Mouse (Mus musculus): ENCODE measurements around the gene Mcm2. TPM values are rescaled to one million over a fixed set of nuclear protein-coding genes. Genes with fewer than 3 reads are reported as not detected.
A peak's percentile ranks its signal among the peaks of the same experiment; 100 is the strongest.

Gene Mcm2
- total RNA-seq, 4 experiments from 2014 or later: 5.9 to 9.6 (median 7.8) TPM

GRCm38 (mm10) chr6:88850034-88850433 lies 48.5 kb downstream of the Mcm2 start:
- peak; percentile 49 to 54 for DNase-seq (ENCODE audit: low spot score in 2 of 2)

GRCm38 (mm10) chr6:88849270-88849669 lies 49.3 kb downstream of the Mcm2 start:
- no peak for DNase-seq (ENCODE audit: low spot score in 2 of 2)

- DNase-seq (ENCODE audit: low spot score in 2 of 2): no peak
These were observed 51.0 kb downstream of the Mcm2 start for GRCm38 (mm10) chr6:88847571-88847970.

GRCm38 (mm10) chr6:88844901-88845565 lies 53.5 kb downstream of the Mcm2 start:
- no peak for DNase-seq (ENCODE audit: low spot score in 2 of 2)

GRCm38 (mm10) chr6:88843781-88844725 lies 54.5 kb downstream of the Mcm2 start:
- no peak for DNase-seq (ENCODE audit: low spot score in 2 of 2)

GRCm38 (mm10) chr6:88843241-88843640 lies 55.3 kb downstream of the Mcm2 start:
- DNase-seq (ENCODE audit: low spot score in 2 of 2): no peak

- peak in 1 of 2 experiments; percentile 48 for DNase-seq (ENCODE audit: low spot score in 2 of 2)
These were observed 55.8 kb downstream of the Mcm2 start for GRCm38 (mm10) chr6:88842731-88843151.

- DNase-seq (ENCODE audit: low spot score in 2 of 2): peak; percentile 100
These were observed 56.5 kb downstream of the Mcm2 start, which contains the start of gene Abtb1 for GRCm38 (mm10) chr6:88841781-88842689. Gene Abtb1, minus strand, starts transcription at chr6:88841984.

- no peak for DNase-seq (ENCODE audit: low spot score in 2 of 2)
These were observed 57.1 kb downstream of the Mcm2 start for GRCm38 (mm10) chr6:88841514-88841780.

GRCm38 (mm10) chr6:88840791-88841513 lies 57.6 kb downstream of the Mcm2 start:
- DNase-seq (ENCODE audit: low spot score in 2 of 2): no peak

GRCm38 (mm10) chr6:88840211-88840610 lies 58.4 kb downstream of the Mcm2 start:
- no peak for DNase-seq (ENCODE audit: low spot score in 2 of 2)

- no peak for DNase-seq (ENCODE audit: low spot score in 2 of 2)
These were observed 59.2 kb downstream of the Mcm2 start for GRCm38 (mm10) chr6:88839135-88839970.

- no peak for DNase-seq (ENCODE audit: low spot score in 2 of 2)
These were observed 60.0 kb downstream of the Mcm2 start for GRCm38 (mm10) chr6:88838613-88839012.

- DNase-seq (ENCODE audit: low spot score in 2 of 2): no peak
These were observed 60.6 kb downstream of the Mcm2 start for GRCm38 (mm10) chr6:88837999-88838398.

- no peak for DNase-seq (ENCODE audit: low spot score in 2 of 2)
These were observed 62.3 kb downstream of the Mcm2 start for GRCm38 (mm10) chr6:88836178-88836819.

GRCm38 (mm10) chr6:88835047-88835446 lies 63.5 kb downstream of the Mcm2 start:
- no peak for DNase-seq (ENCODE audit: low spot score in 2 of 2)

Data from gastrocnemius, adult 8-10 months (tissue).